Mouse (Mus musculus) monocyte, adult 2 months (primary cell): Measurements from ENCODE around the gene Rab11fip3.
"Not testable (repeated sequence)": the region's sequence is repeated elsewhere in the genome, so short reads cannot be mapped to it uniquely, and the experiment has no call there.

Source experiments
- DNase-seq, 2 experiments: peaks; one replicate each; pipeline ENCODE4 v3.0.0; 2022; ENCODE audit warnings: low spot score in 2 of 2, low read depth in 1 of 2

Rab11fip3 gene

GRCm38 (mm10) chr17:26040711-26041110, 28.6 kb downstream of the Rab11fip3 start:
- not testable (repeated sequence) for DNase-seq

DNA sequence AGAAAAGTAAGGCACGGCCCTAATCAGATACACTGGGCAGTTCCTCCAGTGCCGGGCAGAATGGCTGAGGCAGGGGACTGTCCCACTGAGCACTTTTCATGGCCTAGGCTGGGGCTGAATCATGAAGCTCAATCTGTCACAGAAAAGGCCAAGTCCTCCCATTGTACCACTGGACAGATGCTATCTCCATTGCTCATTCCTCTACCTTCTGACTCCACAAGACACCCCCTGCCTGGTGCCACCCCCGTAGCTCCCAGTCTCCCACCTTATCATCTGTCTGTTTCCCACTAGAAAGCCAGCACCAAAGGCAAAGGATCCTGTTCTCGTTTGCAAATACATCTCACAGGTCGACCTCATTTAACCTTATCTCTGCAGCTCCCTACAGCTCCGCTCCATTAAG, 37.3 kb downstream of the Rab11fip3 start:
- no peak for DNase-seq

DNA sequence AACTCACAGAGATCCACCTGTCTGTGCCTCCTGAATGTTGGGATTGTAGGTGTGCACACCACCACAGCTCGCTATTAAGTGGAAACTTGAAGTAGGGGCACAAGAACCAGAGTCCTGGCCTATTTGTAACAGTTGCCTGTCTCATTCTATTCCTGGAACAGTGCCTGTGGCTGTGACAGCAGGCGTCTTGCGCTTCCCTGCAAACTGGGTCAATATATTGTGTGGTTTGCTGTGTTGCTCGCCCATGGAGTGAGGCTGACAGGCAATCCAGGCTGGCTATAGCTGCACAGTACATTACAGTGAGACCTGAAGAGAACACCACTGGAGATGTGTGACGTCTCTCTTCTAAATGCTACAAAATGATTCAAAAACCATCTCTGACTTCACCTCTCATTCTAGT, 37.8 kb downstream of the Rab11fip3 start:
- DNase-seq = no peak

DNA sequence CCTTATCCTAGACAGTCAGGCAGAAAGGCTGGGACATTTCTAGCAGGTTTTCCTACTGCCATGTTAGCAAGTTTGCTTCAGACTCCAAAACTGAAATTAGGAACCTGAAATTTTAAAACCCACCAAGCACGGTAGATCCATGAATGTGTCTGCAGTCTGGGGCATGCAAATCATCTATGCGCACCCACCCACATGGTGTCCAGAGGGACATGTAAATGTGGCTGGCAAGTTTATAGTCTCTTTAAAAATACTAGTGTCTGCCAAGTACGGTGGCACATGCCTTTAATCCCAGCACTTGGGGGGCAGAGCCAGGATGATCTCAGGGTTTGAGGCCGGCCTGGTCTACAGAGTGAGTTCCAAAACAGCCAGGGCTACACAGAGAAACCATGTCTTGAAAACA, 41.1 kb downstream of the Rab11fip3 start:
- DNase-seq = no peak

GRCm38 (mm10) chr17:26024674-26025073, 44.7 kb downstream of the Rab11fip3 start:
- DNase-seq = no peak

DNA sequence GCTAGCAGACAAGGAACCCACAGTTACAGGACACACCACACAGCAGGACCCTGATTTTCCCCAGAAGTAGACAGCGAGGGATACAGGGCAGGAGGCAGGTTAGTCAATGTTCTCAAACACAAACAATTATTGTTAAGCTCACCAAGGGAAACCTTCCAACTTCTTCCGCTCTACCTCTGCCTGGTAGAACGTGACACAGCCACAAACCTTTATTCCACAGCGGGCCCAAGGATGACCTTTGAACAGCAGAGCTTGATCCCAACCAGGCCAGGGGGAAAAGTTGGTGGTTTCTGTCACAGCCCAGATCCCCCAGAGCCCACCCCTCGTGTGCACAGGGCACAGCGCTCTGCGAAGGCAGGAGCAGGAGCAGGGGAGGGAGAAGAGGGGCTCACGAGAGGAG, 45.4 kb downstream of the Rab11fip3 start:
- no peak for DNase-seq

DNA sequence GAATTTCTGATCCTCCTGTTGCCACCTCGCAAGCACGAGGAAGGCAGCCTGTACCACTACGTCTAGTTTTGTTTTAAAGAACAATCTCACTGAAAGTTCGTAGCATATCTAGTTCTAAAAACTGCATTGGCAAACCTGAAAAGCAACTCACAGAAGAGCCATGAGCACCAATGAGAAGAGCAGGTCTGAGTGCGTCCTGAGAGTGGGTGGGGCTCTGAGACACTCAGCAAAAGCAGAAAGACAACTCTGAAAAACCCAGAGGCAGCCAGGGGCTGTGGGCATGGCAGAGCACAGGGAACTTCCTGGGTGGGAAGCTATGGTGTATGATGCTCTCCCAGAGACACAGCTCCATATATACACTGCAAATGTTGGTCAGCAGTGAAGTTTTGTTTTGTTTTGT, 46.2 kb downstream of the Rab11fip3 start:
- DNase-seq = no peak

DNA sequence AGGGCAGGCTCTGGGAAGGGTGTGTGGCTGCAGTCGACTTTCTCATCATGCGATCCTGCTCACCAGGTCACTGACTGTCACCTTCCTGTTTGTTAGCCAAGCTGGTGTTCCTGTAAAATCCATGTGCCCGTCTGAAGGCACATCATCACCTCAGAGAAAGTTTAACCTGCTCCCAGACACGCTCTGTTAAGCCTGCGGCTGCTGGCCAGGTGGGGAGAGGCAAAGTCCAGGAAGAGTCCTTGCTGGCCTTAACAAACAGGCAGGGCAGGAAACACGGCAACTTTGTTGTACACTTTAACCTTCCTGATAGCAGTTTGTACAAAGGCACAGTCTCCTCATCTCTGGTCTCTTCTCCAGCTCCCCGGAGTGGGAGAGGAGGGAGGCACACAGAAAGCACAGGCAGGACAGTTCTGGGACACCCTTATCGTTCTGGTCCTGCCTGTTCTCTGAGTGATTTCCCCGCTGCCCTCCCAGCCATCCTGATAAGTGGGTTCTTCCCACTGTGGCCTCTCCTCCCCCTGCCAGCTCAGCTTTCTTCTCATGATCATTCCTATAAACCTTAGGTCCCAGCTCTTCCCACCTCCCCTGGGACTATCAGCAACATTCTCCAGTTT, 47.5 kb downstream of the Rab11fip3 start:
- no peak for DNase-seq

DNA sequence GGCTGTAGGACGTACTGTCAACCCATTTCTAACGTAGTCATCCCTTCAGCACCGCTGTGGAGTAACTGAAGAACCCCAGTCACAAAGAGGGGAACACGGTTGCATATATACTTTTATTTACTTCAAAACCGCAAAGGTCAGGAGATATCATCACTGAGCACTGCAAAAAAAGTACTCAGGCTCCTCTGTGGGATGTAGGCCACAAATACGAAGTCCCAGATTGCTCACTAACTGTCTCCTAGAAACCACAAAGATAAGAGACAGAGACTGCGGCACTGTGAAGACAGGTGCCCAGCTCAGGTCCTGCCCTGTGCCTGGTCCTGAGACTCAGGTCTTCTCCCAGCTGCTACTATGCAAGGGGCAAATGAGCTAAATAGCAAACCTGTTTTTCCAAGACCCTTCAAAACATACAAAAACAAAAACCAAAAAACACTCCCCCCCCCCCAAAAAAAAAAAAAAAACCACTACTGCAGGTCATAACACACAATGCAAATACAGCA, 48.5 kb downstream of the Rab11fip3 start:
- DNase-seq = no peak

DNA sequence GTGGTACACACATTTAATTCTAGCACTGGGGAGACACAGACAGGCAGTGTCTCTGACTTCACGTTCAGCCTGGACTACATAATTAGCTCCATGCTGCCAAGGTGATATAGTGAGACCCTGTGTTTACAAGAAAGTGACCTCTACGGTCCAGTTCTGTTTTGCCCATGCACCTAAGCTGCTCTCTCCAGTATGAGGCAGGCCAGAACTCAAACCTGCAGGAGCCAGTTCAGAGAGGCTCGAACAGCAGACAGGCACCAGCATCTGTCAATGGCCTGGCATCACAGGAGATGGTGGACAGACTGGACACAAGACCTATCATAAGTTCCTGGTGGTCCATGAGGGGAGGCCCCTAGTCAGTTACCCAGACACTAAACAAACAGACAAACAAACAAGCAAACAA, 51.0 kb downstream of the Rab11fip3 start:
- DNase-seq = no peak

DNA sequence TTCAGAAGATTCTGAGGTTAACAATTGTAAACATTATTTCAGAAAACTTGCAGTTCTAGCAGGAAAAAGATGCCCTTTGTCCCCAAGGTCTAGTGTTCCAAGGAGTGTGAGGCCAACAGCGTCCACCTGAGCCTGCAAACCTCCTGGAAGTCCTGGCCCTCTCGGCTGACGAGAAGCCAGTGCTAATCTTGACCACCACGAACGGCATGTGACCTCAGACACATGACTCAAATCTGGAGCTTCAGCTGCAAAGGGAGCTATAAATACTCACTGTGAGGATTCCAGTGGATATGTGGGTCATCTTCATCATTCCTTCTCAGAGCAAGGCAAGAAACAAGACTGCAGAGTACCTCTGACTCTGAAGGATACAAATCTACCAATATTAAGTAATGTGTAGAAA, 51.4 kb downstream of the Rab11fip3 start:
- DNase-seq = no peak

- DNase-seq = no peak
Measured at GRCm38 (mm10) chr17:26017021-26017420, 52.3 kb downstream of the Rab11fip3 start.

GRCm38 (mm10) chr17:26013711-26014110, 55.6 kb downstream of the Rab11fip3 start:
- DNase-seq = no peak

GRCm38 (mm10) chr17:26011841-26012460, 57.4 kb downstream of the Rab11fip3 start:
- DNase-seq = peak; percentile 57 to 70

GRCm38 (mm10) chr17:26009540-26009939, 59.8 kb downstream of the Rab11fip3 start:
- DNase-seq = peak in 1 of 2 experiments; percentile 62

DNA sequence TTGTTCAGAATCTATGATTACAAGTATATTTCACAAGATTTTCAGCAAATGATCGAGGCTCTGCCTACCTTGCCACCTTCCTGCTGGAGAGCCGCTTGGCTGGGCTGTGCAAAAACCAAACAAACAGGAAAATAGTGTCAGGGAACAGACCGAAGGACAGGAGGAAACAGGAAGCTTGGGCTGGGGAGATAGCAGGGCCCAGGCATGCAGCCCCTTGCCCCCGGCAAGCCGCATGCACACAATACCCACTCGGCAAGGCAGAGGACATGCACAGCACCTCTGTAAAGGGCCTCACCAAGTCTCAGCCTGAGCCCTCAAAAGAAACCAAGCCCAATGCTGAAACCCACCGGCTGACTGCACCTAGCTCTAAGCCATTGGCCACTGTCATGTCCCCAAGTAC, 60.6 kb downstream of the Rab11fip3 start:
- DNase-seq = no peak

DNA sequence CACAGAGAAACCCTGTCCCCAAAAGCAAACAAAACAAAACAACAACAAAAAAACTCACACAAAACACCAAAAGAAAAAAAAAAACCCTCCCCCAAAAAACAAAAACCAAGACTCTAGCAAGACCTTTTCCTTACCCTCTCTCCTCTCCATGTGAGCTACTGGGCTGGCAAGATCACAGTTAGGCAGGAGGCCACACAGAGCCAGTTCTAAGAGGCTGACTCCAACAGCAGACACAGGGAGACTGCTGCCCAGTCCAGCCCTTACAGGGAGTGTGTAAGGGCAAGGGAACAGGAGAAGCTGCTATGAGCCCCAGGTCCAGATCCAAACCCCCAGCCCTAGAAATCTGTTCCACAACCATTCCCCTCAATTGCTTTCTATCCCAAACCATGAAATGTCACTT, 61.0 kb downstream of the Rab11fip3 start:
- no peak for DNase-seq

- no peak for DNase-seq
Measured at GRCm38 (mm10) chr17:26007646-26008045, 61.7 kb downstream of the Rab11fip3 start.

DNA sequence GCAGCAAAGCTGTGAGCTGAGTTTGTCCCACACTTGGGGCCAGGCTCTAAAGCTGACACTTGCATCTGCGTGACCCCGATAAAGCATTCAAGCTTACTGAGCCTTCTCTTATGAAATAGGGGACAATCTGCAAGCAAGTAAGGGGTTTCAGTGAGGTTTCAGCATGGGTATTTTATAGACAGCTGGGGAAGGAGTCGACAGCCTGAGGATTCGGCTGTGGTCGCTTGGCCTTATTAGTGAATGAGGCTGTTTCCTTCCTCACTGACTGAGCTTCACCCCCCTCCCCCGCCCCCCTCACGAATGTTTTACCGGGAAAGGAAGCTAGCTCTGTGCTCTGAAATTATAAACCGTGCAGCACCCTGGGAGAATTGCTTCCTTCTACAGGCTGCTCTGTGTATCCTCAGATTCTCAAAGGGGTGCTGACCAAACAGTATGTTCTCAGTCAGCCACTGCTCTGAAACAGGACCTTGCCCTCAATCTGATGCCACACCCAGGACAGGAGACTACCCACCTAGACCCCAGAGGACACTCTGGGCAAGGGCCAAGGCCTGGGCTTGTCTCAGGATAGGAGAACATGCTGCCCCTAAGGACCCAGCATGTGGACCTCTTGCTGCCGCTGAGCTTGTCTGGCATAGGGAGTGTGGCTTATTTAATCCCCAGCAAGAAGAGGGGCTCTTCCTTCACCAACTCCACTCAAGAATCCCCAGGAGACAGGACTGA, 63.5 kb downstream of the Rab11fip3 start:
- DNase-seq = no peak

DNA sequence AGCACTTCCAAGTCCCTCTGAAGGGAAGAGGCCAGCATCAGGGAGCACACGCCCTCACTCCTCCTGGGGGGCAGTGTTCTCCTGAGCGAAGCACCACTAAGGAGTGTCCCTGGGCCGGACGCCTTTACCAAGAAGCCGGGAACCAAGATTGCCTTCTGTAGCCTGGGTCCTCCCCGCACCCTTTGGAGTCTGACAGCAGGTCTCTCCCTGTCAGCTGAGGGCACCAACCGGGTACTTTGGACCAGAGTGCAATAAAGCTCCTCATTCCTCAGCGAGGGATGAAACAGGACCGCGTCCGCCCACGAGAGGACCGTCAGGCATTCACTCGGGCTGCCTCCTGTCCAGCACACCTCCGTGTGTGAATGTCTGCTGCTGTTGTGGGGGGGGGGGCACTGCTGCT, 64.6 kb downstream of the Rab11fip3 start:
- no peak for DNase-seq

DNA sequence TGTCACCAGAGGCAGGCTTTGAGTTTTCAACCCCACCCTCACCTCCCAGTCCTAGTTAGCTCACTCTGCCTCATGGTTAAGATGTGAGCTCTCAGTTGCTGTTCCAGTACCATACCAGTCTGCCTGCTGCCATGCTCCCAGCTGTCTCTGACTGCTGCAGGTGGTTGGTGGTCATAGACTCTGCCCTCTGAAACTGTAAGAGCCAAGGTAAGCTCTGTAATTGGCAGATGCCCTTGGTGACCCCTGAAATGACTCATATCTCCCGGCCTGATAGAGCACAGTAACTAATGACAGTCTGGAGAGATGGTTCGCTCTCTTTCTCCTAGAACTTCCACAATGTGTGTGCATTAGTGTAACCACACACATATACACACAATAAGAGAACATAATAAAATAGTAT, 65.5 kb downstream of the Rab11fip3 start:
- DNase-seq = no peak

DNA sequence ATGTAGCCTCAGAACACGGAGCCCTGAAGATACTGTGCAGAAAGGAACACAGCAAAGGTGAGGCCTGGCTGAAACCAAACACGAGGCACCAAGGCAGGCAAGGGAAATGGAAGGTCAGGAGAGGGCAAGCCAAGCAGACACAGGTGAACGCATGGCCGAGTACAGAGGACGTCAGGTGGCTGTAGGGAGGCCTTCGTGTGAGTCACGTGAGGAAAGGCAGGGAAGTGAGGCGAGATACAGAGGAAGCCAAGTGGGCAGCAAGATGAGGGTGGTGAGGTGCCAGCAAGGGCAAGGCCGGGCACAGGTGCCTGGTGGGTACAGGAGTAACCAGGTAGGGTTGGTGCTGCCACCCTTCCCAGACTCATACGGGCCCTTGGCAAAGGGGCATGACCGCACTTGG, 70.9 kb downstream of the Rab11fip3 start:
- DNase-seq = no peak
